ENCODE assay signal across 10 mouse cellular contexts in the genomic region with DNA sequence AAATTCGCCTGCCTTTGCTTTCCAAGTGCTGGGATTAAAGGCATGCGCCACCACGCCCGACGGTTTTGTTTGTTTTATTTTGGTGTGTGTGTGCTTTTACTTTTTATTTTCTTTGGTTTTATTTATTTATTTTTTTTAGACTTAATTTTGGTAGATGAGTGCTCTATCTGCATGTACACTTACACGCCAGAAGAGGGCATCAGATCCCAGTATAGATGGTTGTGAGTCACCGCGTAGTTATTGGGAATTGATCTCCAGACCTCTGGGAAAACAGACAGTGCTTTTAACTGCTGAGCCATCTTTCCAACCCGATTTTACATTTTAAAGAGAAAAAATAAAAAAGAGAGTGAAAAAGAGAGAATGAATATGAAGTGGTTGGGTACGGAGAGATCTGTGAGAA. TPM values are rescaled to one million over a fixed set of nuclear protein-coding genes. Genes with fewer than 3 reads are reported as not detected.
DNase-seq lines count a peak whose midpoint lies in the region; ATAC-seq lines count a peak whose summit lies in the region.
"Had no signal": no experiment of that assay in that cellular context is flagged by ENCODE, and none has a peak within 500 bp of the region (broad histone marks: within the 10 kb centered on the region; RNA-seq: fewer than 3 reads in every experiment).

No protein-coding gene starts in this region.

- no peak for ATAC-seq in midbrain, embryonic 14.5 days (ENCODE audit: low FRiP score, low TSS enrichment)
- no peak for ATAC-seq in midbrain, embryonic 11.5 days (ENCODE audit: low FRiP score)
- no peak for ATAC-seq in embryonic facial prominence, embryonic 14.5 days (ENCODE audit: low read depth)
- no peak for ATAC-seq in erythroblast, adult 5-6 weeks (replicated peaks; ENCODE audit: low FRiP score, poor library complexity, severe bottlenecking)
- ATAC-seq: activated CD4-positive, CD25-positive, alpha-beta regulatory T cell, adult 4 months had no signal

- peak; percentile 1 for DNase-seq in heart, adult 8-10 months (ENCODE audit: low spot score)
- DNase-seq in heart, postnatal 36 days = no peak
- DNase-seq in midbrain, embryonic 14.5 days = peak; percentile 43
- DNase-seq in midbrain, embryonic 11.5 days (ENCODE audit: low spot score, missing footprints) = no peak
- peak; percentile 1 for DNase-seq in embryonic facial prominence, embryonic 14.5 days (ENCODE audit: low spot score)
- peak; percentile 13 for DNase-seq in splenic B cell, adult 2 months (ENCODE audit: low read depth, low spot score)
- DNase-seq in gastrocnemius, postnatal 10 days = no peak
- DNase-seq: thymus, postnatal 25 days had no signal

- H3K36me3 ChIP-seq in midbrain, embryonic 14.5 days (ENCODE audit: control insufficient read depth, insufficient read depth, low read length) = no peaks in the 10 kb centered on the region
- H3K36me3 ChIP-seq in midbrain, embryonic 11.5 days (ENCODE audit: control insufficient read depth, insufficient read depth, low read length) = no peaks in the 10 kb centered on the region
- no peaks in the 10 kb centered on the region for H3K36me3 ChIP-seq in embryonic facial prominence, embryonic 14.5 days (ENCODE audit: control insufficient read depth, insufficient read depth, low read length)
- no peaks in the 10 kb centered on the region for H3K36me3 ChIP-seq in splenic B cell, adult 2 months (ENCODE audit: control insufficient read depth, insufficient read depth, low read length, poor library complexity, severe bottlenecking)

- 32% methylated on average over 10 of the region's 10 CpGs for WGBS in midbrain, embryonic 14.5 days
- WGBS in midbrain, embryonic 11.5 days = 29% methylated on average over 10 of the region's 10 CpGs
- 29% methylated on average over 10 of the region's 10 CpGs for WGBS in embryonic facial prominence, embryonic 14.5 days

- no peaks in the 10 kb centered on the region for H3K4me1 ChIP-seq in midbrain, embryonic 14.5 days (ENCODE audit: control insufficient read depth, insufficient read depth, low read length)
- H3K4me1 ChIP-seq in midbrain, embryonic 11.5 days (ENCODE audit: control insufficient read depth, insufficient read depth, low read length) = no peaks in the 10 kb centered on the region
- H3K4me1 ChIP-seq in embryonic facial prominence, embryonic 14.5 days (ENCODE audit: control insufficient read depth, insufficient read depth, low read length) = no peaks in the 10 kb centered on the region

- no peak overlapping the region for H3K27ac ChIP-seq in midbrain, embryonic 14.5 days (replicated peaks; ENCODE audit: low read depth, low read length)
- H3K27ac ChIP-seq in midbrain, embryonic 11.5 days (ENCODE audit: low read depth, low read length) = no peak overlapping the region
- H3K27ac ChIP-seq in embryonic facial prominence, embryonic 14.5 days (replicated peaks; ENCODE audit: low read depth, low read length) = no peak overlapping the region

- no peaks in the 10 kb centered on the region for H3K9me3 ChIP-seq in midbrain, embryonic 14.5 days (ENCODE audit: control insufficient read depth, low read length)
- no peaks in the 10 kb centered on the region for H3K9me3 ChIP-seq in midbrain, embryonic 11.5 days (ENCODE audit: control insufficient read depth, low read length)
- no peaks in the 10 kb centered on the region for H3K9me3 ChIP-seq in embryonic facial prominence, embryonic 14.5 days (ENCODE audit: control insufficient read depth, low read length)

- no peaks in the 10 kb centered on the region for H3K27me3 ChIP-seq in midbrain, embryonic 14.5 days (ENCODE audit: control insufficient read depth, insufficient read depth, low read length)
- H3K27me3 ChIP-seq in midbrain, embryonic 11.5 days (ENCODE audit: control insufficient read depth, insufficient read depth, low read length) = no peaks in the 10 kb centered on the region
- H3K27me3 ChIP-seq in embryonic facial prominence, embryonic 14.5 days (replicated peaks; ENCODE audit: control insufficient read depth, insufficient read depth, low read length) = 0 out of 2 replicates have a peak, but pooled peaks cover 3% of the 10 kb centered on the region
- H3K27me3 ChIP-seq in splenic B cell, adult 2 months (ENCODE audit: control insufficient read depth, insufficient read depth, low read length, poor library complexity, severe bottlenecking) = no peaks in the 10 kb centered on the region

- H3K4me3 ChIP-seq in midbrain, embryonic 14.5 days (replicated peaks; ENCODE audit: low read depth, low read length) = no peak overlapping the region
- no peak overlapping the region for H3K4me3 ChIP-seq in midbrain, embryonic 11.5 days (ENCODE audit: low read depth, low read length)
- no peak overlapping the region for H3K4me3 ChIP-seq in embryonic facial prominence, embryonic 14.5 days (ENCODE audit: low read depth, low read length)

- intact Hi-C loops in heart, postnatal 36 days (cut with DNase I) = loop anchor here (10.0 kb wide), 1 partner anchor 212 kb away; a partner anchor contains a TSS

- H3K4me2 ChIP-seq in midbrain, embryonic 14.5 days (ENCODE audit: low read length) = no peak overlapping the region
- H3K4me2 ChIP-seq in midbrain, embryonic 11.5 days = no peak overlapping the region
- H3K4me2 ChIP-seq in embryonic facial prominence, embryonic 14.5 days (ENCODE audit: low read depth, low read length) = no peak overlapping the region

- H3K9ac ChIP-seq in midbrain, embryonic 14.5 days (replicated peaks; ENCODE audit: low read length) = no peak overlapping the region
- no peak overlapping the region for H3K9ac ChIP-seq in midbrain, embryonic 11.5 days (ENCODE audit: low read length)
- no peak overlapping the region for H3K9ac ChIP-seq in embryonic facial prominence, embryonic 14.5 days (ENCODE audit: low read depth, low read length)

RNA-seq across cellular contexts. Expression of a gene that starts 36.4 kb away (rescaled TPM):
- total RNA-seq in heart, adult 8-10 months (2022) = 10 to 100 TPM; 15.2 to 18.2 (median 16.1) TPM
- 10 to 100 TPM; 10.9 to 13.3 TPM for total RNA-seq in heart, postnatal 36 days (2021)
- 35.5 and 38.9 TPM in 2 replicates for polyA plus RNA-seq in midbrain, embryonic 14.5 days (2014; fragmentation: Nextera tagmentation; extraction: Ambion mirVana)
- polyA plus RNA-seq in midbrain, embryonic 11.5 days (2014; fragmentation: Nextera tagmentation; extraction: Ambion mirVana) = 45.7 and 45.8 TPM in 2 replicates
- polyA plus RNA-seq in embryonic facial prominence, embryonic 14.5 days (2014; fragmentation: Nextera tagmentation; extraction: Ambion mirVana) = 35.8 and 38.3 TPM in 2 replicates
- 0.38 and 1.5 TPM in 2 replicates for total RNA-seq in erythroblast, adult 5-6 weeks (2015; ENCODE audit: low replicate concordance)
- 2.5 and 3.2 TPM in 2 replicates for total RNA-seq in erythroblast, adult 5-6 weeks (2017; ENCODE audit: low replicate concordance)
- 10 to 100 TPM; 12.1 to 13.7 TPM for total RNA-seq in gastrocnemius, postnatal 10 days (2021)

Comparison
In these comparisons a context has a peak if more than half of its experiments do, and no peak if none do; other contexts are left out.
1. DNase-seq: peak in heart, adult 8-10 months (single experiment), midbrain, embryonic 14.5 days (single experiment), embryonic facial prominence, embryonic 14.5 days (single experiment) and splenic B cell, adult 2 months (single experiment); none in heart, postnatal 36 days (0 of 2), midbrain, embryonic 11.5 days (single experiment) and gastrocnemius, postnatal 10 days (single experiment).